Mouse (Mus musculus): Measurements from ENCODE around the gene Medag.

- TF ChIP-seq CTCF (IDR thresholded peaks at IDR 0.05; ENCODE audit: extremely low read depth, insufficient read length, insufficient replicate concordance, low read depth, low read length): no peak
- TF ChIP-seq POLR2A (IDR thresholded peaks at IDR 0.05; ENCODE audit: low read depth, low read length): no peak
These were observed 42.8 kb upstream of the Medag start for GRCm38 (mm10) chr5:149368575-149369312.

Measured in small intestine, adult 2 months (tissue).